Mouse (Mus musculus) testis, adult 2 months (tissue): Measurements from ENCODE around the gene Fkbp3.

Experiments
- CTCF ChIP-seq: fragments of 200-500 bp; IDR thresholded peaks from 2 replicates; pipeline ENCODE4 v1.5.1; 2012; ENCODE audit warnings: low read depth, mild to moderate bottlenecking, inconsistent platforms, low read length, moderate library complexity; ENCODE audit not compliant: control insufficient read depth, insufficient read depth, insufficient replicate concordance
- POLR2A ChIP-seq: fragments of 200-500 bp; IDR thresholded peaks from 2 replicates; pipeline ENCODE4 v1.6.1; 2012; ENCODE audit warnings: low read depth, mild to moderate bottlenecking, inconsistent platforms, low read length, moderate library complexity; ENCODE audit not compliant: control insufficient read depth

DNA sequence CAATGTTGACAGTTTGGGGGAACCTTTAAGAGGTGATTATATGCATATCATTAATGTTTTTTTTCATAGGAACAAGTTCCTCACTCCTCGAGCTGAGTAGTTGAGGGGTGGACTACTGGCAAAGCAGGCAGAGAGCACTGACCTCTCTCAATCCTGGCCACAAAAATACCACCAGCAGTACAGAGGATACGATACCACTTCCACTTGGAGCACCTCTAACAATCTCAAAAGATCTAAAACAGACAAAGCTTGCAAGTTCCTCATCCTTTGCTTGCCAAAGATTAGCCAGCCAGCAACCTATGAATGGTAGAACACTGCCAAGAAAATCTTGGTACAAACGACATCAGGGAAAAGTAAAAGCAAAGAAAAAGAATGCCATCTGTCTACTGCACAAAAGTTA lies 7.6 kb downstream of the Fkbp3 start:
- TF ChIP-seq POLR2A: no peak
- TF ChIP-seq CTCF: no peak
